Mouse (Mus musculus): ENCODE data around the gene Purb.

Purb gene

DNA sequence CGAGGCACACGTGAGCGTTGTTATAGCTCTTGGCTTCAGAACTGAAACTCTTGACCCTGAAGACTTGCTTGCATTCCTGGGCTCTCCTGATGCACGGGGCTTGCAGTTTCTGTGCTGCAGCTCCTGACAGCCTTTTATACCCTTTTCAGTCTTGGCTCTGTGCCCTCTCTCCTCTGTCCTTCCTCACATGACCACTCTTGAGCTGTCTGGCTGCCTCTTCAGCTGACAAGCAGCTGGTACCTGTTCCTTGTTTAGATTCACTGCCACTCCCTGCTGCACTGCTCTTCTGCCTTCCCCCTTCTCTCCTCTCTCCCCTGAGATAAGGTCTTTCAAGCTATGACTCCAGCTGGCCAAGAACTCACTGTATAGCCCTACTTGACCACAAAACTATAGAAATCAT lies 28.2 kb downstream of the Purb start:
- in situ Hi-C loops (cut with MboI; ENCODE audit: unreplicated experiment in 2 of 2) = loop anchor here in 1 of 2 experiments (25.0 kb wide), 1 partner anchor 140 kb away; no protein-coding TSS in a partner anchor

DNA sequence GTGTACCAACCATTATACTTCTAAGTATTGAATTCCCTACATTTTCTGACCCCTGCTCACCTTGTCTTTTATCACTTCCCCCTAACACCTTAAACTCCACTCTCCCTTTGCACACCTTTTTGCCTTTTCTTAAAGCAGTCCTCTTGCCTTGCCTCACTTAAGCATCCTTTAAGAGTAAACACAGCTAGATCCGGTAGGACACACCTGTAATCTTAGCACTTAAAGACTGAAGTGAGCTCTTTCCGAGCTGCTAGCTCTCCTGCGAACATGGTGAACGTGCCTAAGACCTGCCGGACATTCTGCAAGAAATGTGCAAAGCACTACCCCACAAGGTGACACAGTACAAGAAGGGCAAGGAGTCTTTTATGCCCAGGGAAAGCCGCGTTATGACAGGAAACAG lies 29.8 kb downstream of the Purb start:
- in situ Hi-C loops (cut with MboI; ENCODE audit: unreplicated experiment in 2 of 2) = loop anchor here in 1 of 2 experiments (25.0 kb wide), 1 partner anchor 141 kb away; no protein-coding TSS in a partner anchor

GRCm38 (mm10) chr11:6445441-6445840 lies 30.3 kb downstream of the Purb start:
- in situ Hi-C loops (cut with MboI; ENCODE audit: unreplicated experiment in 2 of 2) = loop anchor here in 1 of 2 experiments (25.0 kb wide), 1 partner anchor 142 kb away; no protein-coding TSS in a partner anchor

DNA sequence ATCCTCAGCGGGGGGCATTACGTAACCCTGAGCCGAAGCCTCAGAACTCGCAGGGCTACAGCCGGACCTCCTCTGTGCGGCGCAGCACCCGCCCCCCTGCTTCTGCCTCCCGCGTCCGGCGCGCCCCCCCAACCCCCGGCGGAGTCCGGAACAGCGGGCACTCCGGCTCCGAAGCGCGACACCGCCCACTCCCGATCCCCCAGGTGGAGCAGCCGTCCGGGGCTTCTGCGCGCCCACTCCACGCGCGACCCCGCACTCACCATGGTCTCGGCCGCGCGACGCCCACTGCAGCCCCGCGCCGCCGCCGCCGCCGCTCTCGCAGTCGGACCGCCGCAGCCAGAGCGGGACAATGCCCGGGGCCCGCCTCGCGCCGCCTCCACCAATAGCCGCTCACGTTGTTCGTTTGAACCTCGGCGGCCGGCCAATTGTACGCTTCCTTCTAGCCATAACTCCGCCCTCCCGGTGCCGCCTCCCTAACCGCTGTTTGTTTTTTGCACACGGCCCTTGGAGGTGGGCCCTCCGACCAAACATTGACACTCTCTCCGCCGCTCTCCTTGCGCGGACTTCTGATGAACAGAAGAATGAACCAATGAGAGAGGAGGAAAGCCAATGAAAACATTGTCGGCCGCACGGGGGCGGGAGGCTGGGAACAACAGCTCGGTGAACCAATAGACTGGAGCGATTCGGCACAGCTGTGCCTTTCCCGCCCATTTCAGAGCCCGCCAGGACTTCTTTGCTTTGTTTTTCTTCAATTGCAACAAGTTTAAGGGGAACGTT lies 31.5 kb downstream of the Purb start, which contains the start of gene H2afv:
Gene H2afv, minus strand, starts transcription at position 367 of the 777 bp plus-strand sequence.
- in situ Hi-C loops (cut with MboI; ENCODE audit: unreplicated experiment in 2 of 2) = loop anchor here (5.0 to 25.0 kb wide), 2 partner anchors 38 to 143 kb away; no protein-coding TSS in a partner anchor

- in situ Hi-C loops (cut with MboI; ENCODE audit: unreplicated experiment in 2 of 2) = loop anchor here (5.0 to 25.0 kb wide), 2 partner anchors 39 to 144 kb away; no protein-coding TSS in a partner anchor
Observed at GRCm38 (mm10) chr11:6443727-6444076, 32.0 kb downstream of the Purb start.

GRCm38 (mm10) chr11:6443102-6443501 lies 32.6 kb downstream of the Purb start:
- in situ Hi-C loops (cut with MboI; ENCODE audit: unreplicated experiment in 2 of 2) = loop anchor here (5.0 to 25.0 kb wide), 2 partner anchors 39 to 144 kb away; no protein-coding TSS in a partner anchor

DNA sequence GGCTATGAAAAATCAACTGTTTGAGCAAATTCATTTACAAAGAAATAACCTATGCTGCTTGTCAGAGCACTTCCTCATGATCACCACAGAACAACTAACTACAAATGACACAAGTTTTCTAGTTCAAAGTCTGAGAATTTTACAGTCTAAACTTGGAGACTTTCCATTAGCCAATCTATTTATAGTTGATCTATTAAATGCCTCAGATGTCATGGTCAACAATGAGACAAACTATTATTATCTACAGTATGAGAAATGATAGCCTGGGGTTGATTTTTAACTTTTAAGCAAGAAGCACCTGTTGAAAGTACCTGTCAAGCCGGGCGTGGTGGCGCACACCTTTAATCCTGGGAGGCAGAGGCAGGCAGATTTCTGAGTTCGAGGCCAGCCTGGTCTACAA lies 33.2 kb downstream of the Purb start:
- in situ Hi-C loops (cut with MboI; ENCODE audit: unreplicated experiment in 2 of 2) = loop anchor here (5.0 to 25.0 kb wide), 2 partner anchors 40 to 145 kb away; no protein-coding TSS in a partner anchor

GRCm38 (mm10) chr11:6440171-6440570 lies 35.5 kb downstream of the Purb start:
- in situ Hi-C loops (cut with MboI; ENCODE audit: unreplicated experiment in 2 of 2) = loop anchor here (5.0 to 25.0 kb wide), 2 partner anchors 42 to 147 kb away; no protein-coding TSS in a partner anchor

DNA sequence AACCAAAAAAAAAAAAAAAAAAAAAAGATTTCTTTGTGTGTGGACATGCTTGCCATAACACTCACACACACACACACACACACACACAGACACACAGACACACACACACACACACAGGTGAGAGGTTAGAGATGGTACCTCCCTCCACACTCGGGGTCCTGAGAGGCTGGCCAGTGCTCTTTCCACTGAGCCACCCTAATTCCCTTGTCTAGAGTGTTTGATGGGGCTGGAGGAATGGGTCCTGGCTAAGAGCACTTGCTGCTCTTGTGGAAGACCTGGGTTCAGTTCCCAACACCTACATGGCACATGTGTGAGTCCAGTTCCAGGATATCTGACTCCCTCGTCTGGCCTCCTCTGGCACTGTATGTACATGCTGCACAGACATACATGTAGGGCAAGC lies 38.0 kb downstream of the Purb start:
- in situ Hi-C loops (cut with MboI; ENCODE audit: unreplicated experiment in 2 of 2) = loop anchor here (10.0 to 25.0 kb wide), 2 partner anchors 150 to 327 kb away; no protein-coding TSS in a partner anchor

- in situ Hi-C loops (cut with MboI; ENCODE audit: unreplicated experiment in 2 of 2) = loop anchor here (10.0 to 25.0 kb wide), 2 partner anchors 151 to 328 kb away; no protein-coding TSS in a partner anchor
Observed at GRCm38 (mm10) chr11:6436442-6436841, 39.3 kb downstream of the Purb start.

DNA sequence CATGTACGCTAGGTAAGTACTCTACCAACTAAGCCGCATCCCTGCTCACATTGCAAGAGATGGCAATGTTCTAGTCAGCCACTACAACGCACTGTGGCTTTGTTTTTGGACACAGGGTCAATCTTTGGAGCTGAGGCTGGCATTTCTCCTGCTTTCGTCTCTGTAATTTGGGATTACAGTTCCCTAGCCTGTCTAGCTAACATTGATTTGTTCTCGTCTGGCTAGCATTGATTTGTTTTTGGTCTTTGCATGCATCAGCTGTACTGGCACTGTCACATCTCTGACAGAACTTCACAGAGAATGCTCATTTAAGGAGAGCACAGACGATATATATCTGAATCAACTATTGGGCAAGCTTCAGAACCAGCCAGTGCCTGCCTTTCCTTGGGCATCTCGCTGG lies 45.5 kb downstream of the Purb start:
- in situ Hi-C loops (cut with MboI; ENCODE audit: unreplicated experiment in 2 of 2) = loop anchor here (5.0 to 25.0 kb wide), 3 partner anchors 62 to 335 kb away; no protein-coding TSS in a partner anchor

DNA sequence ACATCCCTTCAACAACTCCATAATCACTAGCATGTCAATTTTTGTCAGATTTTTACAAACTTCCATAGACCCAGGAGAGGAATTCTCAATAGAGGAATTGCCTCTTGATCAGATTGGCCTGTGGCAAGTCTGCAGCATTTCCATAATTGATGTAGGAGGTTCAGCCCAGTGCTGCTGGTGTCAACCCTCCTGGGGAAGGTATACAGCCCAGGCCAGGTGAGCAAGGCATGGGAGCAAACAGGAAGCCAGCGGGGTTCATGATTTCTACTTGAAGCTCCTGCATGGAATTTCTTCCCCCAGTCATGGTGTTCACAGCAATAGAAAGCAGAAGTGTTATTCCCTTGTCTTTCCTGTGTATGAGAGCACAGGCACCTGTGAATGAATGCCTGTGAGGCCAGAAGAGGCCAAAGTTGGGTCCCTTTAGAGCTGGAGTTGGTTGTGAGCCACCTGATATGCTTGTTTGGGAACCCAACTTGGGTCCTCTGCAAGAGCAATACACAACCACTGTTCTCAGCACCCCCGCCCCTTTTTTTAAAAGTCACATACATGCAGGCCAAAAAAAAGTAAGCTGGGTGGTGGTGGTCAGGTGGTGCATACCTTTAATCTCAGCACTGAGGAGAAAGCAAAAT lies 54.9 kb downstream of the Purb start:
- in situ Hi-C loops (cut with MboI; ENCODE audit: unreplicated experiment in 2 of 2) = no loop called here

DNA sequence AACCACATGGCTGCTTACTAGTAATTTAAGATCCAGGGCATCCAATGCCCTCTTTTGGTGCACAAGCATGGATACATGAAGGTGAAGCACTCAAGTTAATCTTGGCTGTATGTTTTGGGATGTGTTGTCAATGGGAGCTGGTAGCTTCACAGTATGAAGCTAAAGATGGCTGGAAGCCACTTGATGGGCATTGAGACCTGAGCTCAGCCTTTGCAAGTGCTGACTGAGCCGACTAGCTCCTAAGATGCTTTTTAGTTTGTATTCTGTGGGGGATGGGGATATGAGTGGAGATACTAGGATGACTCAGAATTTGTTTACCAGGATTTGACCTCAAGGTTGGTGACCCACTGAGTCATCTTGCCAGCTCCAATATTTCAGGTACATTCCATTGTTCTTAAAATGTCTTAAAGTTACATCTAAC lies 55.4 kb downstream of the Purb start:
- in situ Hi-C loops (cut with MboI; ENCODE audit: unreplicated experiment in 2 of 2) = no loop called here

DNA sequence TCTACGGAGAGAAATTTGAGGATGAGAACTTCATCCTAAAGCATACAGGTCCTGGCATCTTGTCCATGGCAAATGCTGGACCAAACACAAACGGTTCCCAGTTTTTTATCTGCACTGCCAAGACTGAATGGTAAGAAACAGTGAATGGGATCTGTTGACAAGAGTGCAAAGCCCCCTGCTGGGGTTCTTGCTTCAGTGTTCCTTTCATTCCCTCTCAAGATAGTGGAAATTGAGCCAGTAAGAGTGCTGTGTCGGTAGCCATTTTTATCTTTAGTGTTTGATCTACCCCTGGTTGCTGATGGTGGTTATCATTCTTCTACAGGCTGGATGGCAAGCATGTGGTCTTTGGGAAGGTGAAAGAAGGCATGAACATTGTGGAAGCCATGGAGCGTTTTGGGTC lies 56.6 kb downstream of the Purb start:
- in situ Hi-C loops (cut with MboI; ENCODE audit: unreplicated experiment in 2 of 2) = loop anchor here in 1 of 2 experiments (5.0 to 10.0 kb wide), 2 partner anchors 103 to 424 kb away; partner anchors contain the start of gene Myo1g

- in situ Hi-C loops (cut with MboI; ENCODE audit: unreplicated experiment in 2 of 2) = loop anchor here in 1 of 2 experiments (5.0 to 10.0 kb wide), 2 partner anchors 104 to 424 kb away; partner anchors contain the start of gene Myo1g
Observed at GRCm38 (mm10) chr11:6418751-6419150, 57.0 kb downstream of the Purb start.

Data from v-Abl transformed pro-B cells (cell line).